Mouse (Mus musculus) regulatory T cell (primary cell): ENCODE results near the gene Nit2.

Experiments used
- in situ Hi-C: fragments of 300-600 bp; cut with MboI, MseI; formaldehyde crosslinking; loops from one replicate; pipeline ENCODE4 v1.15.1; 2025; ENCODE audit warnings: high pct_unique_total_duplicates

The Nit2 gene

DNA sequence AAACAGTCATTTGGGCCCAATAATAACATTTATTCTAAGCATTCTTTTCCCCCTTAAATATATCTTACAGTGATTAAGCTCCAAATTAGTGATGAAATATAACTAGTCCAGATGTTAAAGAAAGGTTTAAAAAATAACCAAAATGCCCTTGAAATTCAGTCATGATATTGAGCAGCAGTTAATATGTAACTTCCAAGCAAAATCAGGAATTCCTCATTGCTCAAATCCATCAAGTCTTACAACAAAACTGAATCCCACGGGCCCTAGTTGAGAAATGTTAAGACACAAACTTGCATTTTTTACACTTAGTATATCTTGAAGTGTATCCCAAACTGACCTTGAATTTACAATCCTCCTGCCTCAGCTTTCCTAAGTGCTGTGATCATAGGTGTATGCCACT lies 3.4 kb downstream of the Nit2 start:
- in situ Hi-C loops = no loop called here

DNA sequence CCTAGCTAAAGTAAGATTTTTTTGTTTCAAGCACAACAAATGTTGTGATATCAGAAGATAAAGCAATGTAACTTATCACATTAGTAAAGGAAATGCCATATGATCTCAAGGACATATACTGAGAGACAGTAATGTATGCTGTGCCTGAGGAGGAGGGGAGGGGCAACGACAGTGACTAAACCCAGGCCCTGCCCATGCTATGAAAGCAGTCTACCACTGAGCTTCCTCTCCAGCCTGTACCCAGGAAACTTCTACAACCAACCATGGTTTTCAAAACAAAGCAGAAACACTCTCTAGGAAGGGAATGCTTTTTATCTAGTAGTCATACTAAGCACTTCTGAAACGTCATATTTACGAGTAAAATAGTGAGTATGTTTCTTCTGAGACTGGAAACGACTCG lies 4.3 kb downstream of the Nit2 start:
- in situ Hi-C loops = no loop called here

DNA sequence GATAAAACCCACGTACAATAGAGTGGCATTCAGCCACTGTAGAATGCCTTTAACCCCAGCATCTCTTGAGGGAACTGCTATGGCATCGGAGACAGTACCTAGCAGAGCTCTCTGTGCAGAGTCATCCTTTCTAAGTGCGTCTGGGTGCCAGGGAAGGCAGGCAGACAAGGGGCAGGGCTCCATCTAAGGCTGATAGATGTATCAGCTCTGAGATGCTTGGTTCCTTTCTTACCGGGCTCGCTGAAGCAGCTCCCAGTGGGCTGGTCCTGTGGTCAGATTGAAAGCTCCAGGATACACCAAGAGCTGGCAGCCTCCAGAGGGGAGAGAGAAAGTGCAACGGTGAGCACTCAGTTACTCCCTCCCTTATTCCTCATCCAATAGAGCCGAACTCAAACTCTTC lies 7.3 kb downstream of the Nit2 start:
- in situ Hi-C loops = no loop called here

DNA sequence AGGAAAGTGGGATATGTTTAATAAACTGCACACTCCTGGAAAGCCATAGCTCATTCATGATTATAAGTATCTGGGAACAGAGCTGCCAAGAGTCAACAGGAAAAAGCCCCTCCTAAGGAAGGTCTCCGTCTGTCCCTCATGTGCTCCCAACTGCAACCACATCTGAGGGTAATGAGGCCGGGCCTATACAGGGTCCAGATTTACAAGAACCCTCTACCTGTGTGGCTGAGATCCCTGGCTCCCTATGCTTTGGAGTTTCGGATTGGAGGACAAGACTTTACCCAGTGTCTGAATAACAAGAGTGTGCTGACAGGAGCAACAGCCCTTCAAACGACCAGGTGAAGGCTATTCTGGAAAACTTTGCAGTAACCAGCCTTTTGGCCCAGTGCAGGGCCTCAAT lies 9.4 kb downstream of the Nit2 start:
- in situ Hi-C loops = no loop called here

DNA sequence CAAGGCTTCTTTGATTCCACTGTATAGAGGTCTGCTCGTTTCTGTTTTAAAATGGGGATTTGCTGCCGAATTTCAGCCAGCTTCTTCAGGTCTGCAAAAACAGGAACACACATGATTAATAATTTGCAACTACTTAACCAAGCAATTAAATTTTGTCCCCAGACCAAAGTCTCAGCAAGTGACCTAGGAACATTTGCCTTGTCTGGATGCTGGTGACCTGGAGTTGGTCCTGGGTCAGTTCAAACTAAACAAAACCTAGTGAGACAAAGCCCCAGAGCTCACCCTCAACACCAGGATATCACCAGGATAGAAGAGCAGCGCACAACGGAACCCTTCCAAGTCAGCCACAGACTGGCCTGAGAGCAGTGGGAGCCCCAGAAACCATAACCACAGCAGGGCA lies 10.1 kb downstream of the Nit2 start:
- in situ Hi-C loops = no loop called here

DNA sequence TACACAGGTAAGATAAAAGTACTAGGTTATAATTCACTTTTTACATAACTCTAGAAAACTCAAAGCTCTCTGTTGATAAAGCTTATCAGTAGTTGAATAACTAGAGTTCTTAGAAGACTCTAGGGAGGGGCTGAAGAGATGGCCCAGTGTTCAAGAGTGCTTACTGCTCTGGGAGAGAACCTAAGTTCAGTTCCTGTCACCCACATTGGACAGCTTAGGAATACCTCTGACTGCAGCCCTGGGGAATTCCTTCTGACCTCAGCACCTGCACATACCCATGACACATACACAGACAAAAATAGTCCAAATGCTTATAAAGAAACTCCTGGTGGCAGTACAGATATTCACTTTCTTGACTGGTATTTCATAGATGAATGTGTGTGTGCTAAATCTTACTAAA lies 11.2 kb downstream of the Nit2 start:
- in situ Hi-C loops = no loop called here

DNA sequence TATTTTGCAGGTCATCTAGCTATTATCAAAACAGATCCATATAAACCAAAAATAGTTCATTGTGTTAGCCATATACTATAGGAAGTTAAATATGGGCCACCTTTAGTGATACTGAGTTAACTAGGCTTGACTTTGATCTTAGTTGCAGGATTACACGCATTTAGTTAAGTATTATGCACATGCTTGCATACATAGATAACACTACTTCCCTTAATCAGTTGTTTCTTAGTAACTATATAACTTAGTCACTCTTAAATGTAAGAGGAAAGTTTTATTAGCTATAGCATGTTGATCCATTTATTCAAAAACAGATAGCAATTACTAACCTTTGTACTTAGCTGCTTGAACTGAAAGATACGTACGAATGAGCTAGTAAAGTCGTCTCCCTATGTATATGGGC lies 15.7 kb downstream of the Nit2 start:
- in situ Hi-C loops = no loop called here

DNA sequence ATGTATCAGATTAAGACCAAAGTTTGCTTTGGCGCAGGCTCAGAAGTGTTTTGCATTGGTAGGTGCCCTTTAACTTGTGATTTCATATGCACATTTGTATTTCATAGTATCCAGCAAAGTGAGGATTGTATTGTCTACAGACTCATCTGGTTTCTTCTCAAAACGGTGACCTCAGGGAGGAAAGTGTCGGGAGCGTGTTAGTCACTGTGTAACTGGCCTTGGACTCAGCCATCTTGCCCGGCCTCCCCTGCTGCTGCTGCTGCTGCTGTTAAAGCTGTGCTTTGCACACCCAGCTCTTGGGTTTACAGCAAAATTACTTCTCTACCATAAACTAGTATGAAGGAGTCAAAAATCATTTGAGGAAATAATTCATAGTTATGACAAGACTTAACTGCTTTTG lies 22.4 kb downstream of the Nit2 start:
- in situ Hi-C loops = no loop called here

DNA sequence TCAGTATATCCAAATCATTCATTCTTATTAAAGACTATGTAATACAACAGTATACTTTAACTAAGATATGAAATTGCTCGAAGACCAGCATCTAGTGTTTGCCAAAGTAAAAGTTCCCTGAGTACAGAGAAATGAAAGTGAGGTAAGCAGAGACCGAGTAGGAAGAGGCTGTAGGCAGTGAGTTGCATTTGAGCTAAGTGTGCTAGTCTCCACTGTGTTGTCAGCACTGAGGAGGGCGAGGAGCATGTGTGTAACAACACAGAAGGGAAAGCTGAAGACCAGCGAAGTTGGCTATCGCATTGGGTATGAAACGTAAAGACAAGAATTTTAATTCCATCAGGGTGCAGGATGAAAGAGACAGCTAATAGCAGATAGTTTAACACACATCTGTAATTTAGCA lies 33.5 kb downstream of the Nit2 start:
- in situ Hi-C loops = no loop called here

DNA sequence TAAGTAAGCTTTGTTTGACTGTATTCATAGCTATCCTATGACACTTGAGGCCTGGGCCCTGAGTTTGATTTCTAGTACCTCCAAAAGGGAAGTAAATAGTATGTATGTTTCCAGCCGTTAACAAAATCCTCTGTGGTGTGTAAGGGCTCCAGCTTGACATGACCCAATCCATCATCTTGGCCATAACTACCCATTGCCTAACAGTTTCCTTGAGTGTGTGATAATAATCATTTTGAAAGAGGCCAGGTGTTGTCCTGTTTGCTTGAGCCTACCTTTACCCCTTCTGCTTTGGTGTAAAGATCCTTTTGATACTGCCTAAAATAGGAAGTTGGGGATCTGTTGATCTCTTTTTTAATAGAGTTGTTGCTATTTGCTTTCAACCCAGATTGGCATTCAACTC lies 34.8 kb downstream of the Nit2 start:
- in situ Hi-C loops = no loop called here

DNA sequence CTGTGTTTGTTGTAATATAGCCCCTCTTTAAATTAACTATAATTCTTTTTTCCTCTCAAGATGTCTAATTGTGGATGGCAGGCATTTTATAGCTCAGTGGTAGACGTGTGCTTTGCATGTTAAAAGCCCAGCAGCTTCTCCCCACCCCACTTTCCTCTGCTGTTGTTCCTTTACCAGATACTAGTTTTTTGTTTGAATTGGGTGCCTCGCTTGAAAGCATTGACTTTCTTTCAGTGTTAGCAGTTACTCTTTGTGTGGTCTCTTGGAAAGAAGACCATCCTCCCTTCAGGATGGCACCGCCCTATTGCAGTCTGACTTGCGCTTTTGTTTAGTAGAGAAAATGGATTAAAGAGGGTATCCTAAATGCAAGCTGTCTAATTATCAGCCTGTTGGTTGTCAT lies 35.6 kb downstream of the Nit2 start:
- in situ Hi-C loops = no loop called here

DNA sequence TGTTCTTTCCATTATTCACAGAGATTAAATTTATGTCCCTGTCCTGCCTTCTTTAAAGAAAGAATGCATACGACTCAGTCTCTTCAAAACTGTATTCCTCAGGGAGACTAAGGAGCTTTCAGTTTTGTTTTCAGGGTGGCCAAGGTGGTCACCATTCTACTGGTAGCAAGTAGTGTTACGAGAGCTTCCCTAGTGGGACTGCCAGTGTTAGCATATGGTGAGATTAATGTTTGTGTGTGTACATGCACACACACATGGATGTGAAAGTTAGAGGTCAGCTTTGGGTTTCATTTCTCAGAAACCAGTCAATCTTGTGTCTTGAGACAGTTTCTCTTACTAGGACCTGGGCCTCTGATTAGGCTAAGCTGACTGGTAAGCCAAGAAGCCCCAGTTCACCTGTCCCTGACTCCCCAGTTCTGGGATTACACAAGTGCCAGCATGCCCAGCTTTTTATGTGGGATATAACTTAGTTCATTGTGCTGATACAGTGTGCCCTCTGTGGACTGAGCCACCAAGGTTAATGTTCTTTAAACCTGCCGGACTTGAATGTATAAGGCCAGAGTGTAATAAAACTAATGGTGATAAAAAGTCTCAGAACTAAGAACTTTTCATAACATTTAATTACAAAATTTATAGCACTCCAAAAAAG lies 36.3 kb downstream of the Nit2 start:
- in situ Hi-C loops = no loop called here

DNA sequence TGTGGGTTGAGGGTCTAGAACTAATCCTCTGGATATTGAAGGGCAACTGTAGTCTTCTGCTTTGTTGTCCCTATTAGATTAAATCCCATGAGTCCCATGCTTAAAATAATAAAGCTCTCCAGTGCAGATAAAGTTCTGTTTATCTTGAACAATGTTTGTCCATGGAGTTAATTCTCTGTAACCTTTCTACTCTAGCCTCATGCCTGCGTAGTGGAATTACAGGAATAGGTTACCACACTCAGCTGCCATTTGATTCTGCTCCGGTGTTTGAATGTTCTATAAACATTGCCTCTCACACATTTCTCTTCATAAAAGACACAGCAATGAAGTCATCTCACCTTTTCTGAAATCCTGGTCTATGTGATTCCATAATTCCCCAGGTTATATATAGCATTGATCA lies 39.3 kb downstream of the Nit2 start:
- in situ Hi-C loops = no loop called here

DNA sequence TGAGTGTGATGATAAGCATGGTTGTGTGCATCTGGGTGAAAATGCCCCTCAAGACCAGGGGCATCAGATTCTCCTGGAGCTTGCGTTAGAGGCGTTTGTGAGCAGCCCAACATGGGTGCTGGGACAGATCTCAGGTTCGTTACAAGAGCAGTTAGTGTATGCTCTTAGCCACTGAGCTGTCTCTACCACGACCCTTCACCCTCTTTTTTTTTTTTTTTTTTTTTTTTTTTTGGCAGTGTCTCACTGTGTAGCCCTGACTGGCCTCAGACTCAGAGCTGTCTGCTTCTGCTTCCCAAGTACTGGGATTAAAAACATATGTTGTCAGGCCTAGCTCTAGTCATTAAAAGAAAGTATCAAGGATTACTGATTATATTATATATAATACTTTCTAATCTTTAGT lies 40.9 kb downstream of the Nit2 start:
- in situ Hi-C loops = no loop called here

DNA sequence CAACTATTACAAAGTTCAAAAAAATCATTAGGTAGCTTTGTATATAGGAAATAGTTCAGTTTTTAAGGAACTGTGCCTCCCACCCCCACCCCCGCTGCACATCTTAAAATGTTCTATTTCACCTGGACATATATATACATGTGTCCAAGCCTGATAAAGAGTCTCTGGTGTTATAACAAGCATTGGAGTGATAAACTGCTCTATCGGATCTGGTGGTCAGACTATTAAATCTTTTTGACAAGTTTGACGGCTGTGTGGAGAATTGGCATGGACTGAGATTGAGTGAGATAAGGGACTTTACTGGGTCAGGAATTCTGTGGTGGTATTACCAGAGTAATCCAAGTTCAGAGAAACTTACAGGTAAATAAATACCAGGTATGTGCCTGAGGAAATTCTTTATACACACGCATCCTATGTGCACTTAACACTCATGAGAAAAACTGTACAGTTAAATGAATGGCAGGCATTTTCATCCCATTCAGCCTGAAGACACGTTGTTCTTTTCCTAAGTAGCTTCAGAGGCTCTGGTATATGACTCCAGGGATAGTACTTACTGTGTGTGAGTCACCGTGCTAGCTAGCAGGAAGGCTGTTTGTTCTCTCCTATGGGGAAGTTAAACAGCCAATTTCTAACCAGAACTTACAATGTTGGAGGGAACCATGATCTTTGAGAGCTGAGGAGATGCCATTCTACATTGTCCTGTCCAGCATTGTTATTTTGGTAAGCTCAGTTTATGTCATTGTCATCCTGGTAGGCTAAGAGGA lies 44.3 kb downstream of the Nit2 start:
- in situ Hi-C loops = loop anchor here (5.0 kb wide), 1 partner anchor 484 kb away; the partner anchor contains the start of gene Cmss1

DNA sequence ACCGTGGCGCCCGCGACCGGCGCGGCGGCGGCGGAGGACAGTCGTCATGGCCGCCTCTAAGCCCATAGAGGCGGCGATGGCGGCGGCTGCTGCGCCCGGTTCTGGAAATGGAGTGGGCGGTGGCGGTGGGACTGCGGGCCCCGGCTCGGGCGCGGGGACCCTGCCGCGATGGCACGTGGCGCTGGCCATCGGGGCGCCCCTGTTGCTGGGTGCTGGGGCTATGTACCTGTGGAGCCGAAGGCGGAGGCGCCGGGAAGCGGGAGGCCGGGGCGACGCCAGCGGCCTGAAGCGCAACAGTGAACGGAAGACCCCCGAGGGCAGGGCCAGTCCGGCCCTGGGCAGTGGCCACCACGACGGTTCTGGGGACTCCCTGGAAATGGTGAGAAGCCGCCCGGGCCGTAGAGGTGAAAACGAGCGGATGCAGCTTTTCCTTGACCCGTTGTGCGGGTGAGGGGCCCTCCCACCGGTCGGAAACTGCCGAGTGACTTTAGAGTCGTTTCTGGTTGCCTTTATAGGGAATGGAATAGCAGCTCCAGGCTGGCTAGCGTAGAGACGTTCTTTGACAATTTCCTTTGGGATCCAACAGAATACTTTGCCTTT lies 45.2 kb downstream of the Nit2 start:
- in situ Hi-C loops = loop anchor here (5.0 kb wide), 1 partner anchor 485 kb away; the partner anchor contains the start of gene Cmss1

DNA sequence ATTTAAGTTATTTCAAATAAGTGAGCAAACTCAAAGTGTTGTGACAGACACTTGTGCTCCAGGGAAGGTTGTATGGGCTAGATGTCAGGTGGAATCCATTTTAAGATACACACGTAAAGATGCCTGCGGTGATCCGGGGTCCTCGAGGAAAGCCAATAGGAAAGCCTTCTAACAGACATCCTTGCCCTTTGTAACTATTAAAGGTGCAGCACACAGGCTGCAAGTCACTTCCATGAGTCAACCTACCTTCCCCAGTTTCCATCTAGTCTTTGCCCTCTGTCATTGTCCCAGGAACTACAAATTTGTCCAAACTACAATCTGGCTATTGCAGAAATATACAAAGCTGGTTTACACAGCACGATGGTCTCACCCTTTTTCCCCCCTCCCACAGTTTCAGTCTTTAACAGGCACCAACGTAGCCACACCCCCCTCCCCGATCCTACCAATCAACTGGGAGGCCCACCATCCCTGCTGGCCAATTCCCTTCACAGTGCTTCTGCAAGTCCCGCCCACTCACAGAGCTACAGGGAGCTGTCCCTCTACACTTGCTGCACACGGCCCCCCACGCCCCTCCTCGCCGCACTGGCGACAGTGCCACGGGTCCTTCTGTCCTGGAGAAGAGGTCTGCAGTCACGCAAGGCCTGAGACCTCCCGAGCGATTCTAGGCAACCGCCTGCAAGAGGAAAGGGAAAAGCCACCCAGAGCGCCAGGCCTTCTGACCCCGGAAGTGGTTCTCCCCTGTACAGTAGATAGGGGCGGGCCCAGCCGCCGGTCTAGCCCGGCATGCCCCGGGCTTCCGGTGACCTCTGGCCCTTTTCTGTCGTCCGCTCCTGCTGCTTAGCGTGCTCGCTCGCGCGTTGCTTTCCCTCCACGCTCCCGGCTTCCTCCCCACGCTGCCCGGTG lies 46.0 kb downstream of the Nit2 start, which contains the start of gene Tomm70a:
Gene Tomm70a (plus strand): TSS at position 791 of the 903 bp plus-strand sequence.
- in situ Hi-C loops = loop anchor here (5.0 kb wide), 1 partner anchor 486 kb away; the partner anchor contains the start of gene Cmss1

DNA sequence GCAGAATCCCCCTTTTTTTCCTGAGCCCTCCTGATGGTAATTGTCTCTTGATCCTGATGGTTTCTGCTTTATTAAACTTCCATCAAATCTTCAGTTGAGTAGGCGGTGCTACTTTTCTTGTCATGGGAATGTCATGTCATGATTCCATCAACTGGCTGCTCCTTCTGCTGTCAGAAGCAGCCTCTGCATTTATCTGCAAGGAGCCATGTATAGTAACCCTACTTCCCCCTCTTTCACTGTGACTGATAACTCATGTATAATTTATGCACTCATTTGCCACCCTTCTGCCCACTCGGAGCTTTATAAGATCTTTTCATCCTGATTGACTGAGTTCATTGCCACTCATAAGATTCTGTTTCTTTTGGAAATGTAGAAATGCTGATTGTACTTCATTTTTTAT lies 49.6 kb downstream of the Nit2 start:
- in situ Hi-C loops = loop anchor here (5.0 to 10.0 kb wide), 2 partner anchors 50 to 393 kb away; partner anchors contain the start of gene Nit2

DNA sequence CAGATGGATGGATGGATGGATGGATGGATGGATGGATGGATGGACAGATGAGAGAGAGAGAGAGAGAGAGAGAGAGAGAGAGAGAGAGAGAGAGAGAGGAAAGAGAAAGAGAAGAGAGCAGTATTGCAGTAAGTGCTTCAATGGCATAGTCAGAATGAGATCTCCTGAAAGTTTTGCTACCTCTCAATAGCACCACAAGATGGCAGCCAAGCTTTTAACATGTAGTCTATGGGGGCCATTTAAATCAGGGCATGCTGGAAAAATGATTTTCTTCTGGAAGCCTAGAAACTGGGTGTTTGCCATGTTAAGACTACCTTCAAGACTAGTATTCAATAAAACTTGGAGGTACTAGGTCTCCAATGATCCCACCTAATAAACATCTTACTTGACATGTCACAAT lies 51.1 kb downstream of the Nit2 start:
- in situ Hi-C loops = loop anchor here (5.0 to 10.0 kb wide), 2 partner anchors 51 to 391 kb away; partner anchors contain the start of gene Nit2
